Mouse (Mus musculus) hindbrain, embryonic 10.5 days (tissue): ENCODE measurements around the gene Tomm70a. TPM values are rescaled to one million over a fixed set of nuclear protein-coding genes. Genes with fewer than 3 reads are reported as not detected.

Experiments used
- DNase-seq: peaks from one replicate; pipeline ENCODE4 v3.0.0-alpha.2; 2017; ENCODE audit warnings: low spot score
- H3K27ac ChIP-seq: fragments of 300-500 bp; sonication (generic); 2 replicates; pipeline ENCODE4 v1.5.1; 2016; ENCODE audit warnings: mild to moderate bottlenecking, moderate library complexity
- H3K27me3 ChIP-seq: fragments of 300-500 bp; sonication (generic); 2 replicates; pipeline ENCODE4 v1.6.1; 2016; ENCODE audit warnings: mild to moderate bottlenecking; ENCODE audit not compliant: poor library complexity, insufficient read depth, severe bottlenecking
- H3K36me3 ChIP-seq: fragments of 300-500 bp; sonication (generic); 2 replicates; pipeline ENCODE4 v1.6.1; 2016; ENCODE audit warnings: mild to moderate bottlenecking, moderate library complexity
- H3K4me1 ChIP-seq: fragments of 300-500 bp; sonication (generic); replicated peaks from 2 replicates; pipeline ENCODE4 v1.6.1; 2016; ENCODE audit warnings: mild to moderate bottlenecking
- H3K4me3 ChIP-seq: fragments of 300-500 bp; sonication (generic); 2 replicates; pipeline ENCODE4 v1.5.1; 2016; ENCODE audit warnings: mild to moderate bottlenecking, moderate library complexity
- H3K9me3 ChIP-seq: fragments of 300-500 bp; sonication (generic); 2 replicates; pipeline ENCODE4 v1.6.1; 2016; ENCODE audit warnings: mild to moderate bottlenecking, moderate library complexity
- WGBS: fragments of 180-500 bp; shearing (Covaris S2); methylation state at CpG from one replicate; pipeline ENCODE4 v1.1.7; 2016; 5-methylcytosine and 5-hydroxymethylcytosine counted together
- polyA plus RNA-seq: library from polyadenylated mRNA; unstranded; fragments of >200 nt; fragmentation: Nextera tagmentation; extraction: Ambion mirVana; gene quantifications from 2 replicates; pipeline ENCODE4 v1.2.1, GENCODE M21; 2016

The Tomm70a gene
- polyA plus RNA-seq, 1 experiment from 2014 or later = 48.9 TPM

DNA sequence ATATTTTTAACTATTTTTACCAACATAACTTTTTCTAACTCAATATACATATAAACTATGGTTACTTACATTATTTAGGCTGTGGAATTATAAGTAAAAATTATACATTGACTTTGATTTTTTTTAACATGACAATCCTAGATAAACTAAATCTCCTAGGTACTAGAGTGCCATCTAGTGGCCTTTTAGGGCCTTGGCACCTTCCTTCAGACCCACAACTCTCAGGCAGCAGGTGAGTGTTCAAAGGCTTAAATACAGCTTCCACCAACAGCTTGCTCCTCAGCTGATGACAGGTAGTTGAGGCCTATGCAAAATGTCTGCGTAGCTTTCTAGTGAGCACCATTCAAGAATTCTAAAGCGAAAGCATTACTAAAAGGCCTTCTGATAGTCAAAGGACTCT is 55.8 kb downstream of the Tomm70a start:
- Histone ChIP-seq H3K9me3 (no peaks in the 10 kb centered on the region), H3K27ac (no peak overlapping the region), H3K4me1 (peaks cover 3% of the 10 kb centered on the region; the same call in 1 of the 2 replicates), H3K27me3 (no peaks in the 10 kb centered on the region), H3K4me3 (no peak overlapping the region), H3K36me3 (peaks cover 46% of the 10 kb centered on the region)
- no peak for DNase-seq
- WGBS = 55% methylated on average over 2 of the region's 2 CpGs

GRCm38 (mm10) chr16:57177664-57178063 is 56.2 kb downstream of the Tomm70a start:
- 88% methylated on average over 10 of the region's 10 CpGs for WGBS
- H3K27ac ChIP-seq = no peak overlapping the region
- no peak overlapping the region for H3K4me3 ChIP-seq
- peaks cover 46% of the 10 kb centered on the region for H3K36me3 ChIP-seq
- peaks cover 3% of the 10 kb centered on the region; the same call in 1 of the 2 replicates for H3K4me1 ChIP-seq
- DNase-seq = no peak
- H3K27me3 ChIP-seq = no peaks in the 10 kb centered on the region
- H3K9me3 ChIP-seq = no peaks in the 10 kb centered on the region

GRCm38 (mm10) chr16:57181180-57181579 is 59.7 kb downstream of the Tomm70a start:
- Histone ChIP-seq H3K9me3 (no peaks in the 10 kb centered on the region), H3K27me3 (no peaks in the 10 kb centered on the region), H3K4me1 (no peaks in the 10 kb centered on the region), H3K27ac (no peak overlapping the region), H3K36me3 (peaks cover 64% of the 10 kb centered on the region), H3K4me3 (no peak overlapping the region)
- no peak for DNase-seq
- WGBS = 83% methylated on average over 11 of the region's 11 CpGs

GRCm38 (mm10) chr16:57182037-57182436 is 60.5 kb downstream of the Tomm70a start:
- Histone ChIP-seq H3K27ac (no peak overlapping the region), H3K4me3 (no peak overlapping the region), H3K4me1 (no peaks in the 10 kb centered on the region), H3K9me3 (no peaks in the 10 kb centered on the region), H3K27me3 (no peaks in the 10 kb centered on the region), H3K36me3 (peaks cover 56% of the 10 kb centered on the region)
- no peak for DNase-seq
- 90% methylated on average over 5 of the region's 5 CpGs for WGBS

DNA sequence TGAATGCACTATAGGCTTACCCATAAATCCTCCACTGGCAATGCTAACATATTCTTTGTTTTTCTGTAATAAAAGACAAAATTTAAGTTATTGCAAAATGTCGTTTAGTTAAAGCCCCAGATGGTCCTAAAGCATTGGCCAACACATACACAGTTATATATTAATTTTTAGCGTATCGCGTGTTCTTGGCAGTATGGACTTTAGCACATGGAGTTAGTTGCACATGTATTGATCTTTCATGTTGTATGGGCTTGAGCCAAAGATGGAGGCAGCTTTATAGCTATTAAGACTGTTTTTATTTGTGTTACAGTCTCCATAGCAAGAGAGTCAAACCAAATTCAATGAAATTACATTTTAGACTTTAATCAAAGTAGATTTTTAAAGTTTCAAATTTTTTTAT is 65.1 kb downstream of the Tomm70a start:
- no peak for DNase-seq
- H3K9me3 ChIP-seq = no peaks in the 10 kb centered on the region
- 95% methylated on average over 4 of the region's 4 CpGs for WGBS
- peaks cover 57% of the 10 kb centered on the region for H3K36me3 ChIP-seq
- H3K27ac ChIP-seq = no peak overlapping the region
- no peaks in the 10 kb centered on the region for H3K4me1 ChIP-seq
- no peaks in the 10 kb centered on the region for H3K27me3 ChIP-seq
- no peak overlapping the region for H3K4me3 ChIP-seq

DNA sequence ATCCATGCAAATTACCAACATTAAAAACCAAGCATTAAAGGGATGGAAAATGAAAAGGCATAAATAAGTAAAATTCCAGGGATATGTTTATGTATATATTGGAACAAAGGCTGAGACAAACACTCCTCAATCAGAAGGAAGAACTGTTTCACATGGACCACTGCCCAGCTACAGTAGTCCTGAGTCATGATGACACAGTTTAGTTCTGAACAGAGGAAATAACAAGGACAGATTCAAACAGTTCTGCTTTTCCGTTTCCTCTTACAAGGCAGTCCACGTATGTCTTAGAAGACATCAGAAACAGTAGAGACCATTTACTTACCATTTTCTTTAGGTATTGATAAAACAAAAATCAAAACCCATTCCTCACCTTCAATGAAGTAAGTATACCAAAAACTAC is 68.0 kb downstream of the Tomm70a start:
- Histone ChIP-seq H3K4me1 (no peaks in the 10 kb centered on the region), H3K36me3 (peaks cover 42% of the 10 kb centered on the region), H3K4me3 (no peak overlapping the region), H3K9me3 (no peaks in the 10 kb centered on the region), H3K27me3 (no peaks in the 10 kb centered on the region), H3K27ac (no peak overlapping the region)
- 93% methylated on average over 2 of the region's 2 CpGs for WGBS
- DNase-seq = no peak

GRCm38 (mm10) chr16:57190390-57190789 is 68.9 kb downstream of the Tomm70a start:
- H3K4me1 ChIP-seq = no peaks in the 10 kb centered on the region
- no peaks in the 10 kb centered on the region for H3K27me3 ChIP-seq
- H3K9me3 ChIP-seq = no peaks in the 10 kb centered on the region
- WGBS = 92% methylated on average over 8 of the region's 8 CpGs
- DNase-seq = no peak
- no peak overlapping the region for H3K27ac ChIP-seq
- peaks cover 45% of the 10 kb centered on the region for H3K36me3 ChIP-seq
- no peak overlapping the region for H3K4me3 ChIP-seq

DNA sequence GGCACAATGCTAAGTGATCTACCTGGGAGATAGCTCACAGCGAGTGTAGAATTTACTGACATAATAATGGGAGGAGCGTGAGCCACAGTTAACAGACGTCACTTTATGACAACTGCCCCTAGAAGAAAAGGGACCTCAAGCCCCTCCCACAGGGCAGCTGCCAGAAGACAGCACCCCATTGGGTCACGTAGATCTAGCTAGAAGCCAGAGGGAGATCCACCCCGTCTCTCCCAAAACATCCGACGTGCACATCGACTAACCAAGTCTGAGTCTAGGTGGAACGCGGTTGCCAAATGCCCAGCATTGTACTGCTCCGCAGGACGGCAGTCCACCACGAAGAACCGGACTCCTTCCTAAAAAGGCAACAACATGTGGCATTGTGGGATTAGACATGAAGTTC is 69.7 kb downstream of the Tomm70a start:
- no peaks in the 10 kb centered on the region for H3K4me1 ChIP-seq
- no peaks in the 10 kb centered on the region for H3K9me3 ChIP-seq
- H3K27me3 ChIP-seq = no peaks in the 10 kb centered on the region
- H3K4me3 ChIP-seq = no peak overlapping the region
- WGBS = 91% methylated on average over 14 of the region's 14 CpGs
- H3K36me3 ChIP-seq = peaks cover 39% of the 10 kb centered on the region
- DNase-seq = no peak
- no peak overlapping the region for H3K27ac ChIP-seq

GRCm38 (mm10) chr16:57196590-57196989 is 75.1 kb downstream of the Tomm70a start:
- Histone ChIP-seq H3K36me3 (peaks cover 48% of the 10 kb centered on the region), H3K4me3 (no peak overlapping the region), H3K4me1 (no peaks in the 10 kb centered on the region), H3K27ac (no peak overlapping the region), H3K27me3 (no peaks in the 10 kb centered on the region), H3K9me3 (no peaks in the 10 kb centered on the region)
- 90% methylated on average over 5 of the region's 5 CpGs for whole genome bisulfite sequencing
- no peak for DNase-seq

GRCm38 (mm10) chr16:57197281-57197680 is 75.8 kb downstream of the Tomm70a start:
- no peak overlapping the region for H3K27ac ChIP-seq
- no peaks in the 10 kb centered on the region for H3K4me1 ChIP-seq
- H3K4me3 ChIP-seq = no peak overlapping the region
- H3K9me3 ChIP-seq = no peaks in the 10 kb centered on the region
- H3K27me3 ChIP-seq = no peaks in the 10 kb centered on the region
- no peak for DNase-seq
- 74% methylated on average over 3 of the region's 3 CpGs for WGBS
- peaks cover 41% of the 10 kb centered on the region for H3K36me3 ChIP-seq

Other genes with a start within 250 kb of the Tomm70a start
- 5.4 and 7.9 TPM in 2 replicates for gene Tmem45a, start 235.5 kb upstream of the Tomm70a start, polyA plus RNA-seq
- gene Lnp1, start 193.6 kb upstream of the Tomm70a start, polyA plus RNA-seq = not detected in 2 replicates
- gene Tmem45a2, start 50.3 kb upstream of the Tomm70a start, polyA plus RNA-seq = not detected in 2 replicates
- 45.6 and 47.9 TPM in 2 replicates for gene Nit2, start 45.6 kb downstream of the Tomm70a start, polyA plus RNA-seq
- gene Tbc1d23, start 109.8 kb downstream of the Tomm70a start, polyA plus RNA-seq = 18.0 and 20.3 TPM in 2 replicates
- gene Tmem30c, start 171.2 kb downstream of the Tomm70a start, polyA plus RNA-seq = 0.05 and 0.21 TPM in 2 replicates
- 5.8 and 8.5 TPM in 2 replicates for gene Filip1l, start 231.4 kb downstream of the Tomm70a start, polyA plus RNA-seq